Mouse (Mus musculus) heart, postnatal 36 days (tissue): ENCODE measurements around the gene Pak4. TPM values are rescaled to one million over a fixed set of nuclear protein-coding genes. Genes with fewer than 3 reads are reported as not detected.
A peak's percentile ranks its signal among the peaks of the same experiment; 100 is the strongest.
"Not testable (repeated sequence)": the region's sequence is repeated elsewhere in the genome, so short reads cannot be mapped to it uniquely, and the experiment has no call there.

ENCODE experiments used
- DNase-seq, 2 experiments: peaks; one replicate each; pipeline ENCODE4 v3.0.0; 2021 to 2022
- intact Hi-C: fragments of 180-260 bp; cut with DNase I; formaldehyde crosslinking; loops from one replicate; pipeline ENCODE4 v1.15.1; 2025
- total RNA-seq, 2 experiments: library from RNA; stranded (reverse); gene quantifications; 2 replicates each; pipeline ENCODE4 v1.2.3; 2021

Pak4 gene
- total RNA-seq, 2 experiments from 2014 or later, result 7.3 to 7.4 TPM

DNA sequence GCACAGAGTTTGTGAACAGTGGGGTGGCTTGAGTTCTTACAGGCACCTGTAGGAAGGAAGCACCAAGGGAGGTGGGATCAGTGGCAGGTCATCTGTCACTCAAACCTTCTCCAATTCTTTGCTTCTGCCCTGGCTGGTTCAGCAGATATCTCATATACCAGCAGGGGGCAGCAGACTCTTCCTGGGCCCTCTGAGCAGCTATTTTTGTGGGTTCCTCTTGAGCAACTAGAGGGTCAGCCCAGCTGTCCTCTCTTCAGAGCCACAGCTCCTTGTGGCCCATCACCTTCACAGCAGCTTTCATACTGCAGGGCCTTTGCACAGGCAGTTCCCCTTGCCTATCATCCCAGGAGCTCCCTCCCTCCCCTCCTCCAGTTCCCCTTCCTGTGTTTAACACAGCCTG is 29.7 kb downstream of the Pak4 start:
- DNase-seq, result peak; percentile 72 to 74
- intact Hi-C loops, result loop anchor here (1.0 to 5.0 kb wide), 2 partner anchors 33 to 159 kb away; no protein-coding TSS in a partner anchor

DNA sequence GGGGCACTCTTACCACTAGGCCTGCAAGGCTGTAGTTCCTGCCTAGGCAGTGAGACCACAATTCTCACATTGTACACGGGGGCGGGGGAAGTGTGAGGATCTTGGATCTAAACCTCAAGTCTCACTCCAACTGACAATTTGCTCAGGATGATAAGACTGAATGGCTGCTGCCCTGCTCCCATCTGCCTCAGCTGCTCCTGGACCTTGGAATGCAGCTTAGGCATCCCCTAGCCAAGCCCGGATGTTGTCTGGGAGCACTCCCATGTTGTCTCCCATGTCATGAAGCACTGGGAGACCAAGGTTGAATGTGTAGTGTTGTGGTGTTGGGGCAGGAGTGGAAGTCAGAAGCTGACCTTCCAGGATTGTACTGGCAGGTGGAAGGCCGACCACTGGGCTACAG is 30.4 kb downstream of the Pak4 start:
- DNase-seq, result no peak
- intact Hi-C loops, result loop anchor here (5.0 kb wide), 1 partner anchor 160 kb away; no protein-coding TSS in a partner anchor

GRCm38 (mm10) chr7:28565407-28565806 is 32.6 kb downstream of the Pak4 start:
- no peak for DNase-seq
- intact Hi-C loops, result loop anchor here (5.0 kb wide), 1 partner anchor 162 kb away; no protein-coding TSS in a partner anchor

GRCm38 (mm10) chr7:28562951-28563350 is 35.0 kb downstream of the Pak4 start:
- intact Hi-C loops, result no loop called here
- no peak for DNase-seq

- intact Hi-C loops, result no loop called here
- no peak for DNase-seq
Measured at GRCm38 (mm10) chr7:28562371-28562770, 35.6 kb downstream of the Pak4 start.

GRCm38 (mm10) chr7:28561967-28562366 is 36.0 kb downstream of the Pak4 start:
- no peak for DNase-seq
- intact Hi-C loops, result no loop called here

DNA sequence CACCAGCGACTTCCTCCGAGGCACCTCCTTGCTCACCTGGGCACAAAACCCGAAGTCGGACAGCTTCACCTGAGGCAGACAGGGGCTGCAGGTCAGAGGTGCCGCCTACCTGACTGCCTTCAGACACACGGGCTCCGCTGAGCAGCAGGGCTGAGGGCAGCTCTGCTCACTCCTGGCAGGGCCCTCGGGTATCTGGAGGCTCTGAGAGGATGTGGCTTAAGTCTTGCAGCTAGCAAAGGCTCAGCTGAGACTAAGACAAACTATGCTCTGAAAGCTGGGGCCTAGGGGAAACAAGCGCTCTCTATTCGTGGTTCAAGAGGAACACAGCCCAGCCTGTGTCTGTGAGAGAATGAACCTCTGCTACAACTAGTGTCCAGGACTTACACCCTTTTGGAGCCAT is 37.1 kb downstream of the Pak4 start:
- intact Hi-C loops, result no loop called here
- DNase-seq, result no peak

DNA sequence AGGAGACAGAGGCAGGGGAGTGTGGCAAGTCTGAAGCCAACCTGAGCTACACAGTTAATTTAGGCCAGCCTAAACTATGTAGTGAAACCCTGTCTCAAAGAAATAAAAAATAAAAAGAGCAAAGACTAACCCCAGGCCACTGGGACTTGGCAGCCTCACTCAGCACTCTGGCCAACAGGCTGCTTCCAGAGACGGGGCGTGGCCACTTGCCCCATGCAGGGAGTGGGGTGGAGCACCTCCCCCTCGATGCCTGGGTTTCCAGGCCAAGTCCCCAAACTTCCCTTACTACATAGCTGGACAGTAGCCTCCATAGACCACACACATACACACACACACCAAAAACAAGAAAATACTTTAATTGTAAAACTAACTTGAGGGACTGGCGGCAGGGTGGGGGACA is 39.5 kb downstream of the Pak4 start:
- intact Hi-C loops, result no loop called here

DNA sequence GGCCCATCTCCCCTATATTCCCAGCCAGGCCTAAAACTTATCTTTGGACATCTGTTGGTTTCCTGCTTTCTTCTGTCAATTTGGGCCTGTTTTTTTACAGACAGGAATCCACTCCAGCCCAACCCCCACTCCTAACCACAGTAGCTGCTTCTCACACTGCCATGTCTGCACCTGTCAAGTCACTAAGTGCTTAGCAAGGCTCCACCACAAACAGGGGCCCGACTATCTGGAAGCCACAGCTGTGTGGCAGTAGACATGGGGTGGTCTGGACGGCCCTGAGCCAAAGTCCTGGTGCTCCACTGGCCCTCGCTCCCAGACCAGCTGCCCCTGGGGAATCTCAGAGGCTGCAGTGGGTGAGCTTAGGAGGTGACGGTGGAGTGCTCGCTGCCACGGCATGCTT is 40.3 kb downstream of the Pak4 start:
- intact Hi-C loops, result no loop called here
- no peak for DNase-seq

More for the DNA sequence above, 39.5 kb downstream of the Pak4 start:
- DNase-seq, result peak; percentile 50 to 52

DNA sequence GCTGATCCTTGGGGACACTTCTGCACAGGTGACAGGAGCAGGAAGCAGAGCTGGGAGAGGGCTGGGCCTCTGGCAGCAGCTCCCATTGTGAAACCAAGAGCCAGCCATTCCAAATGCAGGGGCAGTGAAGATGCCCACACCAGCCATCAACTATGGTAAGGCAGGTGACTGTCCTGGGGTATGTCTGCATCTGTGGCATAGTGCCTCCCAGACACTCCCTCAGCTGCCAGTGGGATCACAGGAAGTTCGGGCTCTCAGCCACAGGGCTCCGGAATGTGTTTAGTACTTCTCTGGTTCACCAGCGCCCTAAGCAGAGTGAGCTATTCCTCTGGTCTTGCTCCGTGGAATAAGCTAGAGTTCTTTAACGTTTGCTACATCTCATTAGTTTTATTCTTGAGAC is 40.9 kb downstream of the Pak4 start:
- intact Hi-C loops, result no loop called here
- DNase-seq, result no peak

GRCm38 (mm10) chr7:28555939-28556535 is 41.9 kb downstream of the Pak4 start:
- intact Hi-C loops, result no loop called here

DNA sequence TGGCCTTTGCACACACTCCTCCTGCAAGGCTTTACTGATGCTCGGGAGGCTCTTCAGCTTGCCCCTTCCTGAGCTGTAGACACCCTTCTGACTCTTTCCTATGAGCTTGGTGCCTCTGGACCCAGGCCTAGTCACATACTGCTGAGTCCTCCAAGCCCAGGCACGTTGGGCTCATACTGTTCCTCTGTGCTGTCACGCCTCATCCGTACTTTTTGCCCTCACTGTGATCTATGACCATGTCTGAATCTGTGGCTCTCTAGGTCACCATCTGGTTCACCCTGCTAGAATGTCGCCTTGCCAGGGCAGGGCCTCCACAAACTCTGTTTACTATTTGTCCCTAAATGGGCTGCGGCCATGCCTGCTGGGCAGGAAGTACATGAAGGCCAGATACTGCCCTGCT is 44.9 kb downstream of the Pak4 start:
- no peak for DNase-seq
- intact Hi-C loops, result no loop called here

More at GRCm38 (mm10) chr7:28555939-28556535, 41.9 kb downstream of the Pak4 start:
- DNase-seq, result no peak

- intact Hi-C loops, result no loop called here
- no peak for DNase-seq
Measured at GRCm38 (mm10) chr7:28547628-28548027, 50.4 kb downstream of the Pak4 start.

DNA sequence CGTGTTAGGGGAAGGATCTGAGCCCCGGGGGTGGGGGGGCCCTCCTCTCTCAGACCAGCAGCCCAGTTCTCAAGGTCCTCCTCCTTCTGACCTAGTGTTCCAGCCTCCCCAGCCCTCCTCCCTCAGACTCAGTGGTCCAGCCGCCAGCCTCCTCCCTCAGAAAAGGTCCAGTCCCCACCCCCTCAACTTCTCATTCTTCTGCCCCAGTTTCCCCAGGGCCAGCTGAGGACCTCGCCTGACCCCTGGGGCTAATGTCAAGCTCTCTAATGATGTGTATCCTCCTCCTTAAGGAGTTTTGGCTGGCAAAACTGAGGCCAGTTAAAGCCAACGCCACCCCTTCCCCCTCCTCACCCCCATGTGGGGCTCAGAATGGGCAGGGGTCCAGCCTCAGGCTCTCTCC is 50.8 kb downstream of the Pak4 start, which contains the start of gene Nccrp1:
Gene Nccrp1, minus strand, starts transcription at position 101 of the 400 bp plus-strand sequence.
- no peak for DNase-seq
- intact Hi-C loops, result no loop called here

DNA sequence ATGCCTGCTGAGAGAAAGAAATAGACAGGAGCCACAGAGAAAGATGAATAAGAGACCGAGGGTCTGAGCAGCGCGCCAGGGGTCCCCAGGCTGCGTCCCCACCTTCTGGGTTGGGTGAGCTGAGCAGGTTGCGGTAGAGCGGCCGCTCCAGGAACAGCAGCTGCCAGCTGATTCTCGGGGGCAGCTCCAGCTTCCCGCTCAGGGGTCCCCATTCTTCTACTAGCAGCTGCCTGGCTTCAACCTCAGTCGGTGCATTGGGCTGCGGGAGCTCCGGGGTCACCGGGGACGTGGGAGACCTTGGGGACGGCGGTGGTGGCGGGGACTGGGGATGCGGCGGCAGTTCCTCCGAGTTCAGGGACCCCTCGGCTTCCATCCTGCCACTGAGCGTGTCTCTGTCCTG is 51.3 kb downstream of the Pak4 start:
- no peak for DNase-seq
- intact Hi-C loops, result no loop called here

GRCm38 (mm10) chr7:28545891-28546210 is 52.1 kb downstream of the Pak4 start:
- intact Hi-C loops, result no loop called here

DNA sequence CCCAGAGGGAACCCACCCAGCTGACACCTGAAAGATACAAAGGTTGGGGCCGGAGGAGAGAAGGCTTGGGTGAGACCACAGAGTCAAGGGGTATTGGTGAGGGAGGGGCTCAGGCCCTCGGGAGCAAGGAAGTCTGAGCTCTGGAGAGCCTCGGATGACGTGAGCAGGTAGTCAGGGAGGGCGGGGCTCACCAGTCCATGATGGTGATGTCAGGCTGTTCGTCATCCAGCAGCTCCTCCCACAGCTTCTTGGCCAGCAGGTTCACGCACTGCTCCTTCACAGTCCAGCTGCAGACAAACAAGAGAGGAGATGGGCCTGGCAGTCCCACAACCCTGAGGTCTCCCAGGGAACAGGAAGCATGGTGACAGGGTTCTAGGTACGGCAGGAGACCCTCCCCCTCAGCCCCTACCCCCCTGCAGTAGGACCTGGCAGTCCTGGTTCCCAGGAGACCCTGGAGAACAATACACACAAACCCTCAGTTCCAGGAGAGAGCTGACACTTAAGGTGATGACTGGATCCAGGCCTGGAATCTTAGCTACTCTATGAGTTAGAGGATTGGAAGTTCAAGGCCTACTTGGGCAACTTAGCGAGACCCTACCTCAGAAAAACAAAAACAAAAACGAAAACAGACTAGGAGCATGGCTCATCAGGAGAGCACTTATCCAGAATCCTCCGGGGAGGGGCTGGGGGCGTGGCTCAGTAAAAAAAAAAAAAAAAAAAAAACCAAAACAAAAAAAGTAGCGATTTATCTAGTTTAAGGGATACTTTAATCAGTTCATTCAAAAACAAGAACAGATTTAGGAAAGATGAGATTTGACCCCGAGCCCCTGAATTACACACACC is 52.7 kb downstream of the Pak4 start:
- DNase-seq, result no peak
- intact Hi-C loops, result no loop called here

More at GRCm38 (mm10) chr7:28545891-28546210, 52.1 kb downstream of the Pak4 start:
- DNase-seq, result no peak

DNA sequence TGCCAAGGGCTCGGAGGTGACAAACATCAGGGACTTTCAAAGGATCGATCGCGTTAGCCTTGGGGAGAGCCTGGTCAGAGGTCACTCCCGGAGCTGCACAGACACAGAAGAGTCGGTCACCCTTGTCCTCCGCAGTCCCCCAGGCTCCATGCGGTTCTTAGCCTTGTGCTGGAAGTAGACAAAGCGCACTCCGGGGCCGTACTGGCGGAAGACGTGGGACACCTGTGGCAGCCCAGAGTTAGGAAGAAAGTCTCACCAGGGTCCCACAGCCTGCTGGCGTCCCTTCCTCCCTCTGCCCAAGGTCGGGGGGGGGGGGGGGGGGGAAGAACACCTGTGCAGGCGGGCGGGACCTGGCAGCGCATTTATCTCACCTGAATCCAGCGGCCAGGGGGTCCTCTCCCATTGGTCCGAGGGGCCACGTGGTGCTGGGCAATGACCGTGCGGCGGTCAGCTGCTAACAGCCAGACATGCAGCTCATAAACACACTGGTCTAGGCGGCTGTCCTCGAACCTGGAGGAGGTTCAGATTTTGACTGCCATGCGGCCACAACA is 53.9 kb downstream of the Pak4 start:
- intact Hi-C loops, result no loop called here
- DNase-seq, result no peak

GRCm38 (mm10) chr7:28540526-28540925 is 57.5 kb downstream of the Pak4 start, which contains the start of gene Sycn:
Gene Sycn (plus strand): TSS chr7:28540885.
- intact Hi-C loops, result no loop called here

DNA sequence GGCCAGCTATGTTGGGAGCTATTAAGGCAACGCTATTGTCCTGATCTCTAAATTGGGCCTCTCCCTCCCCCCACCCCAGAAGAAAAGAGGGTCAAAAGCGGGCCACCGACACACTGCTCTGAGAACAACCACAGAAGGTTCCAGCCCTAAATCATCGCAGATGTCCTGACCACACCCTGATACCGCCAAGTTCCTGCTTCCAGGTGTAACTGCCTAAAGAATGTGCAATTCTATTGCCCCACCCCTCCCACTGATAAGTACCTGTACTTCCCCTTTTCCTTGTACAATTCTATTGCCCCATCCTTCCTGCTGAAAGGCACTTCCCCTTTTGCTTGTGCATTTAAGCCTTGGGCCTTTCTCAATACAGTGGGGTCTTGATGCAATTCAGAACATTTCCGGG is 59.1 kb downstream of the Pak4 start:
- DNase-seq, intact Hi-C loops: not testable (repeated sequence)

More at GRCm38 (mm10) chr7:28540526-28540925, 57.5 kb downstream of the Pak4 start, which contains the start of gene Sycn:
- DNase-seq, result no peak

DNA sequence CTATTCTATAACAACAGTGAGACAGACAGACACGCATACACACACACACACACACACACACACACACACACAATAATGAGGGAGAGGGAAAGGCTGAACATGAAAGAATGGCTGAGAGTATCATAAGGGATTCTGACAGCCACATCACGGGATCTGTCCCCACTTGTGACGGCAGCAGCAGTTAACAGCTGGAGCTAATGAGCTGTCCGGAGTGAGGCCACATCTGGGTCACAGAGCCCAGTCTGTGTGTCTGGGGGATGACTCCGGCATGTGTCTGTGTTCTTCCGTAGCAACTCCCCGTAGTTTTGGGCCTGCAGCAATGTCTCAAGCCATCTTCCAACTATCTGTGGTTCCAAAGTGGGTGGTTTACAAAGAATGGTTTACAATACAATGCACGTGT is 66.0 kb downstream of the Pak4 start:
- intact Hi-C loops, result no loop called here
- no peak for DNase-seq
